Mouse (Mus musculus) kidney, adult 2 months (tissue): ENCODE data around the gene Reg3a. TPM values are rescaled to one million over a fixed set of nuclear protein-coding genes. Genes with fewer than 3 reads are reported as not detected.
"Not testable (repeated sequence)": the region's sequence is repeated elsewhere in the genome, so short reads cannot be mapped to it uniquely, and the experiment has no call there.

Source experiments
- DNase-seq: peaks from one replicate; pipeline ENCODE4 v3.0.0; 2021
- H3K27ac ChIP-seq: fragments of 200-500 bp; 2 replicates; pipeline ENCODE4 v1.5.1; 2012; ENCODE audit warnings: low read depth, low read length, control low read depth, inconsistent platforms; ENCODE audit not compliant: insufficient read depth
- H3K27me3 ChIP-seq: fragments of 200-500 bp; replicated peaks from 2 replicates; pipeline ENCODE4 v1.6.1; 2012; ENCODE audit warnings: mild to moderate bottlenecking, moderate library complexity, low read length, inconsistent platforms; ENCODE audit not compliant: control insufficient read depth, insufficient read depth
- H3K36me3 ChIP-seq: fragments of 200-500 bp; 2 replicates; pipeline ENCODE4 v1.6.1; 2012; ENCODE audit warnings: mild to moderate bottlenecking, moderate library complexity, low read length, inconsistent platforms; ENCODE audit not compliant: control insufficient read depth, insufficient read depth
- H3K4me1 ChIP-seq: fragments of 200-500 bp; 2 replicates; pipeline ENCODE4 v1.6.1; 2011; ENCODE audit warnings: low read length; ENCODE audit not compliant: control insufficient read depth, insufficient read depth
- H3K4me3 ChIP-seq: fragments of 200-500 bp; 2 replicates; pipeline ENCODE4 v1.5.1; 2011; ENCODE audit warnings: mild to moderate bottlenecking, low read depth, low read length, control low read depth; ENCODE audit not compliant: insufficient read depth
- CTCF ChIP-seq: fragments of 200-500 bp; conservative IDR thresholded peaks from 2 replicates; pipeline ENCODE4 v1.5.1; 2011; ENCODE audit warnings: low read depth, mild to moderate bottlenecking, control low read depth, low read length, moderate library complexity, mixed read lengths; ENCODE audit not compliant: insufficient read depth, insufficient read length
- POLR2A ChIP-seq: fragments of 200-500 bp; IDR thresholded peaks from one replicate; pipeline ENCODE4 v1.6.1; 2011; ENCODE audit warnings: low read depth, low read length, control low read depth
- WGBS: fragments of 180-500 bp; shearing (Covaris S2); methylation state at CpG from one replicate; pipeline ENCODE4 v1.1.7; 2018; 5-methylcytosine and 5-hydroxymethylcytosine counted together
- polyA plus RNA-seq: library from polyadenylated mRNA; depleted of rRNA; stranded (reverse); fragments of >200 nt; gene quantifications from 2 replicates; pipeline ENCODE4 v1.2.3, GENCODE M21; 2012; rRNA removed

The Reg3a gene
- not detected in 2 replicates for polyA plus RNA-seq

DNA sequence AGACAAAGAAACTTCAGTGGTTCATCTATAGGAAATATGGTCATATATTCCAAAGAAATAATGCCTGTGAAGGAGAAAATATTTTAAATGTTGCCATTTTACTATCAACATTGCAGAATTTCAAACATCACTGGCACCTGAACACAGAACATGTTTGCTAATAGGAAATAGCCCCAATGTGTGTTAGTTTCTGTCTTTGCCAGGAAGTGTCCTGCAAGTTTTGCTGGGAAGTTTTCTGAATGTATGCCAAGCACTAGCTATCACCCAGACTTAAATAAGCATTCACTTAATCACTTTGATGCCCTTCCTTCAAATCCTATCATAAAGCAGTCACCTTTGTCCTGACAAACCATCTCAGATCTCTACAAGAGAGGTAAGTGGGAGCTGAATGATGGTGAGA lies at the start of gene Reg3a:
Gene Reg3a (plus strand): TSS at position 301 of the 400 bp plus-strand sequence.
- Histone ChIP-seq H3K4me1 (no peaks in the 10 kb centered on the region), H3K27me3 (no peaks in the 10 kb centered on the region), H3K4me3 (no peak within 1 kb of the TSS), H3K27ac (no peak within 1 kb of the TSS), H3K36me3 (no peaks in the 10 kb centered on the region)
- TF ChIP-seq CTCF (no peak), POLR2A (no peak)
- DNase-seq = no peak

DNA sequence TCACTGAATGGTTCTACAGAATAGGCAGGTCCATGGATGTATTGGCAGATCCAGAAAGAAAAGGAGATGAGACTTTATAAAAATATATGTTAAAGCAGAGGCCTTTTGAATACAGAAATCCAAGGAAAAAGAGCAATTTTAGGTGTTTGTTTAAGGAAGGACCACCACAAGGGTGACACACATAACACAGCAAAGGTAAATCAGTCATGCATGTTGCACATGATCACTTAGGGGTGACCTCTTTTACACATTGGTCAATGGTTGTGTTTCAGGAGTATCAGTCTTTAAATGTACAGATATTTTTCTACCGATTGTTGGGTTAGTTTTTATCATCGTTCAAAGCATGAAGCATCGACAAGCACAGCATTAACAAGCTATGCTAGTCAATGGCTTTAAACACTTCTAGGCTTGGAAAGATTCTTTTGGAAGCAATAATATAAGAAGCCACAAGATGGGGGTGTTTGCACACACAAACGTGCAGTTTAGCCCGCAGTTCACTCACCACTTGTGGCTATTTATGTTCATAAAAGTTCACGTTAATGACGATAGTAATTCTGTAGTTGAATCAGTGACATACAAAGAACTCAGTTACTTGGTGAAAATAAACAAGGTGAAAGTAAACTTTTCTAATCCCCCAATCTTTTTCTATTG lies 48.5 kb upstream of the Reg3a start:
- H3K27ac ChIP-seq = no peak overlapping the region
- no peaks in the 10 kb centered on the region for H3K27me3 ChIP-seq
- TF ChIP-seq CTCF (0 out of 2 replicates have a peak, but pooled peaks have one; percentile 27), POLR2A (no peak)
- DNase-seq = peak; percentile 22
- no peaks in the 10 kb centered on the region for H3K4me1 ChIP-seq
- 28% methylated on average over 7 of the region's 7 CpGs for WGBS
- H3K36me3 ChIP-seq = no peaks in the 10 kb centered on the region
- no peak overlapping the region for H3K4me3 ChIP-seq

DNA sequence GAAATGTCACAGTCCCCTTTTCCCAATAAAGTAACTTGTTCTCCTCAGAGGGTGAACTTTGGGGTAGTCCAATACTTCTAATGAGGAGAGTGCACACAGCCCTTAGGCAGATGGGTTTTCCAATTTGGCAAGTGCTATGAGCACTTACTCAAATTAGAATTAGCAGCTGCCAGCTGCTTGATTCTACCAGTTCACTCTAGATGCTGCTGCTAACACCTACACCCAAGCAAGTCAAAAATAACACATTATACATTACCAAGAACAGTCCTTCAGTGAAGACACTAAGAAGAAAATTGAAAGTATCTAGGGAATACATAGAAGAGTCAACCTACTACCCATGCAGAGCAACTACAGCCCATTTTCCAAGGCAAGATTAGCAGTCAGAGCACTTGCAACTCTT lies 40.2 kb upstream of the Reg3a start:
- H3K4me1 ChIP-seq = no peaks in the 10 kb centered on the region
- H3K4me3 ChIP-seq = no peak overlapping the region
- TF ChIP-seq CTCF = no peak
- no peak for TF ChIP-seq POLR2A
- no peak overlapping the region for H3K27ac ChIP-seq
- DNase-seq = no peak
- no peaks in the 10 kb centered on the region for H3K27me3 ChIP-seq
- H3K36me3 ChIP-seq = no peaks in the 10 kb centered on the region

DNA sequence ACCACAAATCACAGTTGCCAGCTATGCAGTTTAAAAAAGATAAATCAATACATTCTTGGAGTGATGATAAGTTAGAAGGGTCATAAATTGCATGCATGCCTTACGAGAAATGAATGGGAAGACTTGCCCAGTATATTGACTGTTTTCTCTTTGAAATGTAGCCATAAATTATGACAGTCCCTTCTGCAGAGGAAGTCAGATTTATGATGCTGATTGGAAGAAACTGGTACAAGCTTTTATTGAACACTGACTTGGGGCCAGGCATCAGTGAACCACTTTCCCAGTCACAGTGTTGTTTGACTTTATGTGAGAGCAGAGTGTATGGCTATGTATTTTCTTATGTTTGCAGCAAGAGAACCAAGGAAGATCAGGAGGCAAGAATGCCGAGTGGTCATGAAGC lies 38.8 kb upstream of the Reg3a start:
- TF ChIP-seq CTCF (no peak), POLR2A (no peak)
- WGBS = 57% methylated on average over 2 of the region's 2 CpGs

DNA sequence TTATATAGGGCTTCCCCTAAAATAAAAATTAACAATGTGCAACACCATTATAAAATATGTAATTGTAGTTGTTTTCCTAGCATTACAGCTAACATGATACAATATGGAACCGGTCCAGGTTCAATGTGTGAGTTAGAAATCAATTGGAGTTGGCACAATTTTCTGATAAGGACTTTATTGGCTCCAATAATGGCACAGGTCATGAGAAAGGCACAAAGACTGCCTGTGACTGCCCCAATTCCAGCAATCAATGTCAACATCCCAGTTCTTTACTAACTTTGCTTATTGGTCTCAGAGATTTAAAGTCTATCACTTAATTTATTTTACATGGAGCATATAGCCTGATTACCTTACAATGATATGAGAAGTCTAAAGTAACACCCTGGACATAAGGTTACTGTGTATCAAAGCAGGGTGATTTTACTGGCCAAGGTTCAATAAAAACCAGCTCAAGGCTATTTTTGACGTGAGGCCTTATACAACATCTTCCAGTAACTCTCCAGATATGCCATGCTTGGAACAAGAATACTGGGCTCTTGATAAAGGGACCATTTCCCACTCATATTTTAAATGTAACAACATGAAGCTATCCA lies 18.4 kb upstream of the Reg3a start:
- Histone ChIP-seq H3K36me3 (no peaks in the 10 kb centered on the region), H3K4me3 (no peak overlapping the region), H3K27me3 (no peaks in the 10 kb centered on the region), H3K27ac (no peak overlapping the region), H3K4me1 (no peaks in the 10 kb centered on the region)
- 48% methylated on average over 2 of the region's 2 CpGs for WGBS
- TF ChIP-seq POLR2A = no peak
- TF ChIP-seq CTCF = no peak
- DNase-seq = no peak

More for the DNA sequence above, 38.8 kb upstream of the Reg3a start:
- no peak for DNase-seq
- H3K27me3 ChIP-seq = no peaks in the 10 kb centered on the region
- no peaks in the 10 kb centered on the region for H3K4me1 ChIP-seq
- H3K27ac ChIP-seq = no peak overlapping the region
- H3K36me3 ChIP-seq = no peaks in the 10 kb centered on the region
- no peak overlapping the region for H3K4me3 ChIP-seq

DNA sequence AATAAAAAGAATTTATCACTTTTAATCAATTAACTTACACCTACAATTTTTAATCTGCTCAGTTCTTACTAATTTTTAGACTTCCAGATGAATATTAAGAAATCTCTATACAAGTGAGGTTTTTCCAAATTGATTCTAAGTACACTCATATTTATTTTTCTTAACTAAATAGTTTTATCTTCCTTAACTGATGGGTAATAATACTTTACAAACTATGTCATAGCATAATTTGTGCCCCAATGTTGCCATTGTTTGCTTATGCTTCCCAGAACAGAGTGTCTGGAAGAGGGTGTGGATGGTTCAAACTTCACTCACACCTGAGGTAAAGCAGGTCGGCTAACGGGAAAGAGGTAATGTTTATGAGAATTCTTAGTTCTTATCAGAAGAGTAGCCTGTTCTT lies 10.2 kb upstream of the Reg3a start, which contains the start of gene Reg3b:
Gene Reg3b (plus strand): TSS at position 301 of the 400 bp plus-strand sequence.
- no peaks in the 10 kb centered on the region for H3K27me3 ChIP-seq
- H3K27ac ChIP-seq = no peak within 1 kb of the TSS
- no peaks in the 10 kb centered on the region for H3K4me1 ChIP-seq
- no peak within 1 kb of the TSS for H3K4me3 ChIP-seq
- no peak for DNase-seq
- TF ChIP-seq CTCF = no peak
- TF ChIP-seq POLR2A = no peak
- no peaks in the 10 kb centered on the region for H3K36me3 ChIP-seq
- 89% methylated on average over 2 of the region's 2 CpGs for WGBS

DNA sequence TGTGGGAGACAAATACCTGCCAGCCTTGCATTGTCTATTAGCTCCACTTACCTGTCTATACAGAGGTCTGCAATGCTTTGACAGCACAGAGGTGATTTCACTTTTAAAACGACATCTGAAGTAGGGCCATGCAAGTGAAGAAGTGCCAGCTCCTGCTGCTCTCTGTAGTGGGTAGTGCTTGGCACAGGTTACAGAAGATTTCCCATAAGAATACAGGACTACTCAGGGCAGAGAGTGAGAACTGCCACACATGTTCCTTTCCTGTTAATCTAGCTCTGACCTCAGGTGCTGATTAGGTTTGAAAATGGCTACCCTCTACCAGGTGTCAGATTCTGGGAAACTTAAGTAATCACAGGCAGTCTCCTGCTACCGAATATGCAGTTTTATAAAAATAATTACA lies 1.7 kb upstream of the Reg3a start, which contains the start of gene Reg3d:
Gene Reg3d (minus strand): TSS at position 101 of the 400 bp plus-strand sequence.
- no peak within 1 kb of the TSS for H3K4me3 ChIP-seq
- TF ChIP-seq CTCF (no peak), POLR2A (no peak)
- no peaks in the 10 kb centered on the region for H3K4me1 ChIP-seq
- no peaks in the 10 kb centered on the region for H3K36me3 ChIP-seq
- H3K27me3 ChIP-seq = no peaks in the 10 kb centered on the region
- no peak for DNase-seq
- no peak within 1 kb of the TSS for H3K27ac ChIP-seq
- WGBS = 61% methylated on average over 2 of the region's 2 CpGs

DNA sequence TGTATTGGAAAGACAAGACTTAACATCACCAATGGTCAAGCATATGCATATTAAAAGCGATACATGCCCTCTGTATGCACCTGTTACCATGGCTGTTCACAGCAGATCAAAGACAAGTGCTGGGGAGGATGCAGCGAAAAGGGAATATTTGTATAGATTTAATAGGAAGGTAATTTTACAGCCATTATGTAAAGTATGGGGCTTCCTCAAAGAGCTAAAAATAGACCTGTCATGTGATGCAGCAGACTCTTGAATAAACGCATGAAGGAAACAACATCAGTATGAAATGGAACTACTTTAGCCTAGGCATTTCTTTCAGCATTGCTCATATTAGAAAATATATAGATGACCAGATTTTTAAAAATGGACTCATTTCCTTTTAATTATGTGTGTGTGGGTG lies 5.1 kb downstream of the Reg3a start:
- no peak for DNase-seq
- Histone ChIP-seq H3K36me3 (no peaks in the 10 kb centered on the region), H3K27me3 (no peaks in the 10 kb centered on the region), H3K27ac (no peak overlapping the region), H3K4me1 (no peaks in the 10 kb centered on the region), H3K4me3 (no peak overlapping the region)
- TF ChIP-seq CTCF (no peak), POLR2A (no peak)
- WGBS = 77% methylated on average over 3 of the region's 3 CpGs

DNA sequence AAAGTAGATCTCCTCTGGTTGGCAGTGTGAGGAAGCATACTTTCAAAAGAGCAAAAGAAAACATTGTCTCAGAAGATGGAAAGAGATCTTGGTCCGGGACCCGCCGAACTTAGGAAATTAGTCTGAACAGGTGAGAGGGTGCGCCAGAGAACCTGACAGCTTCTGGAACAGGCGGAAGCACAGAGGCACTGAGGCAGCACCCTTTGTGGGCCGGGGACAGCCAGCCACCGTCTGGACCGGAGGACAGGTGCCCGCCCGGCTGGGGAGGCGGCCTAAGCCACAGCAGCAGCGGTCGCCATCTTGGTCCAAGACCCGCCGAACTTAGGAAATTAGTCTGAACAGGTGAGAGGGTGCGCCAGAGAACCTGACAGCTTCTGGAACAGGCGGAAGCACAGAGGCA lies 14.8 kb downstream of the Reg3a start, which contains the start of gene Reg2:
Gene Reg2 (plus strand): TSS at position 301 of the 400 bp plus-strand sequence.
- H3K36me3 ChIP-seq, H3K4me3 ChIP-seq, H3K27ac ChIP-seq, DNase-seq, H3K27me3 ChIP-seq, H3K4me1 ChIP-seq: not testable (repeated sequence)
- WGBS = 96% methylated on average over 5 of the region's 17 CpGs

DNA sequence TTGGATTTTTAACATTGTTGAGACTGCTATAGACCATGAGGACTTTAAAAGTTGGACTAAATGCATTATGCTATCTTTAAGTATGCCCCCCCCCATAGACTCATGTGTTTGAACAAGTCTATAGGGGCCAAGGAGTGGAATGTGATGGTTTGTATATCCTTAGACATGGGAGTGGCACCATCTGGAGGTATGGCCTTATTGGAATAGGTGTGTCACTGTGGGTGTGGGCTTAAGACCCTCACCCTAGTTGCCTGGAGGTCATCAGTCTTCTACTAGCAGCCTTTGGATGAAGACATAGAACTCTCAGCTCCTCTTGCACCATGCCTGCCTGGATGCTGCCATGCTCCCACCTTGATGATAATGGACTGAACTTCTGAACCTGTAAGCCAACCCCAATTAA lies 41.9 kb downstream of the Reg3a start, which contains the start of gene Reg1:
Gene Reg1 (plus strand): TSS at position 301 of the 400 bp plus-strand sequence.
- H3K36me3 ChIP-seq, H3K27me3 ChIP-seq, DNase-seq, H3K27ac ChIP-seq, H3K4me1 ChIP-seq, H3K4me3 ChIP-seq: not testable (repeated sequence)
